20 mouse cellular contexts compared by ENCODE assay signal in the genomic region with DNA sequence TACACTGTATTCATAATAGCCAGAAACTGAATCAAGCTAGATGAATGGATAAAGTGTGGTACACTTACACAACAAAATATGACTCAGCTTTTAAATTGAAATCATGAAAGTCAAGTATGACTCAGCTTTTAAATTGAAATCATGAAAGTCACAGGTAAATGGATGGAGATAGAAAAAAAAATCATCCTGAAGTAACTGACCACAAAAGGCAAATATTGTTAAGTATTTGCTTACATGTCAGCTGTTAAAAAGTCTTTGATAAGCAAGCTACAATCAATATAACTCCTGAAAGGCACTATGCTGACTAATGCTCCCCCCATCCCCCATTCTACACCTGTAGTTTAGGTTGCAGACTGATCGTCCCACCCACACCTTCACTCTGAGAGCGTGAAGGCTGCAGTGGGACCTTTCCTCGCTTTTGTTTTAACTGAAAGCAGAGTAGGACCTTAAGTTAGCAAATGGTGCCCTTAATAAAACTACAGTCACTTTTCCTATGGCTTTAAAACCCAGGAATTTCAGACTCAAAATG.
"Had no signal": no experiment of that assay in that cellular context is flagged by ENCODE, and none has a peak within 500 bp of the region (broad histone marks: within the 10 kb centered on the region; RNA-seq: fewer than 3 reads in every experiment).

No protein-coding gene starts in this region.

- H3K4me3 ChIP-seq: liver, embryonic 15.5 days; midbrain, embryonic 10.5 days; midbrain, embryonic 12.5 days; myocyte; neural tube, embryonic 13.5 days; neural tube, embryonic 15.5 days had no signal

- H3K9ac ChIP-seq: liver, embryonic 15.5 days; lung, embryonic 14.5 days; midbrain, embryonic 12.5 days; neural tube, embryonic 13.5 days; neural tube, embryonic 15.5 days had no signal

- ATAC-seq: midbrain, embryonic 16.5 days had no signal

- H3K4me1 ChIP-seq: liver, embryonic 15.5 days; midbrain, embryonic 10.5 days; midbrain, embryonic 12.5 days; neural tube, embryonic 15.5 days had no signal

- H3K27ac ChIP-seq: liver, embryonic 15.5 days; midbrain, embryonic 10.5 days; midbrain, embryonic 12.5 days; neural tube, embryonic 13.5 days; neural tube, embryonic 15.5 days had no signal

- DNase-seq: lung, adult 18-20 months; lung, embryonic 14.5 days; lung, postnatal 10 days; lung, postnatal 4 days; midbrain, embryonic 14.5 days; retina, postnatal 1 day; right cerebral cortex, adult 18-20 months; right cerebral cortex, postnatal 25 days; right cerebral cortex, postnatal 4 days; spleen, adult 18-20 months; thymus, adult 18-20 months; thymus, postnatal 14 days; thymus, postnatal 36 days had no signal

- H3K9me3 ChIP-seq: liver, embryonic 15.5 days; midbrain, embryonic 10.5 days; midbrain, embryonic 12.5 days; neural tube, embryonic 13.5 days; neural tube, embryonic 15.5 days had no signal

- H3K27me3 ChIP-seq: liver, embryonic 15.5 days; midbrain, embryonic 12.5 days; neural tube, embryonic 13.5 days; neural tube, embryonic 15.5 days had no signal

- H3K4me2 ChIP-seq: liver, embryonic 15.5 days; lung, embryonic 14.5 days; midbrain, embryonic 12.5 days; neural tube, embryonic 13.5 days; neural tube, embryonic 15.5 days had no signal
